Mouse (Mus musculus): ENCODE measurements around the gene Unc13b. TPM values are rescaled to one million over a fixed set of nuclear protein-coding genes. Genes with fewer than 3 reads are reported as not detected.

Unc13b gene
- polyA plus RNA-seq, 1 experiment: 0.54 TPM

DNA sequence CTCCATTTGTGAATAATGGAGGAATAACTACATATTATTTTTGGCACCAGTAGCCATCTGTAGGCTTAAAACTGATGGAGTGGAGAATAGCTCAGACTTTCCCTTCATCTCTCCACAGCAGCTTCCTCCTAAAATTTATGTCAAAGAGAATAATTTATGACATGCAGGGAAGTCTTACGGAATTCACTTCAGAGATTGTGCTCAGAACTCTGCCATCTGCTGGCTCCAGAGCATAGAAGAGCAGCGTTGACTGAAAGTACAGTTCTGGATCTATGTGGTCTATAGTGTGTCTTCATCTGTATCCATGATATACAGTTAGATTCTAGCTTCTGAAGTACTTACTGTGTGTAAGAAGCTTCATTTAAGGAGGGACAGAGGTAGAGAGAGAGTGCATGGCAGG lies 185.3 kb downstream of the Unc13b start:
- peaks cover 22% of the 10 kb centered on the region for H3K27me3 ChIP-seq (replicated peaks)
- no peaks in the 10 kb centered on the region for H3K4me1 ChIP-seq
- no peaks in the 10 kb centered on the region for H3K9me3 ChIP-seq
- H3K36me3 ChIP-seq (replicated peaks; ENCODE audit: low read length): no peaks in the 10 kb centered on the region
- no peak for TF ChIP-seq GATA1 (IDR thresholded peaks at IDR 0.05; ENCODE audit: borderline replicate concordance, low read length)
- TF ChIP-seq FLI1 (IDR thresholded peaks at IDR 0.05; ENCODE audit: low read length): no peak
- H3K4me3 ChIP-seq (replicated peaks): no peak overlapping the region

DNA sequence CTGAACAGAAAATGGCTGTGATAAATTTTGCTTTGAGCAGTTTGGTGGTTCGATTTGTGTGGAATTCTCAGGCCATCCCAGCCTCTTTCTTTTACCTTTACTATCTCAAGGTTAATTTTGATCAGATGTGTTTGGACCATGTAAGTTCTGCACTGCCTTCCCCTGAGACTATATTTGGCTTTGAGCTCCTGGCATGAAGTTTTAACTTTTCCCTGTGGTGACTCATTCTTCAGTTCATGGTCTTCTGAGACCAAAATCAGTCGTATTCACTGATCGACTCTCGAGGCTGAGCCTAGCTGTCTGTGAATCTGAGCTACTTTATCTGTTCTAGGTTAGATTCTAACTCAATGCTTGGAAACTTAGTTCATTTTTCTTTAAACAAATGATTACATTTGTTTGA lies 187.0 kb downstream of the Unc13b start:
- Histone ChIP-seq H3K9me3 (no peaks in the 10 kb centered on the region), H3K36me3 (replicated peaks; ENCODE audit: low read length) (no peaks in the 10 kb centered on the region)

GRCm38 (mm10) chr4:43248026-43248425 lies 189.3 kb downstream of the Unc13b start:
- TF ChIP-seq GATA1 (IDR thresholded peaks at IDR 0.05; ENCODE audit: borderline replicate concordance, low read length) (no peak), FLI1 (IDR thresholded peaks at IDR 0.05; ENCODE audit: low read length) (no peak)
- Histone ChIP-seq H3K4me1 (peaks cover 6% of the 10 kb centered on the region; the same call in 1 of the 2 replicates), H3K4me3 (replicated peaks) (no peak overlapping the region), H3K36me3 (replicated peaks; ENCODE audit: low read length) (no peaks in the 10 kb centered on the region), H3K27me3 (replicated peaks) (peaks cover 13% of the 10 kb centered on the region), H3K9me3 (no peaks in the 10 kb centered on the region)

More for the DNA sequence above, 187.0 kb downstream of the Unc13b start:
- TF ChIP-seq GATA1 (IDR thresholded peaks at IDR 0.05; ENCODE audit: borderline replicate concordance, low read length) (no peak), FLI1 (IDR thresholded peaks at IDR 0.05; ENCODE audit: low read length) (no peak)
- Histone ChIP-seq H3K4me1 (no peaks in the 10 kb centered on the region), H3K4me3 (replicated peaks) (no peak overlapping the region), H3K27me3 (replicated peaks) (peaks cover 21% of the 10 kb centered on the region)

GRCm38 (mm10) chr4:43248909-43249308 lies 190.2 kb downstream of the Unc13b start:
- no peaks in the 10 kb centered on the region for H3K36me3 ChIP-seq (replicated peaks; ENCODE audit: low read length)
- no peak overlapping the region for H3K4me3 ChIP-seq (replicated peaks)
- peaks cover 6% of the 10 kb centered on the region; the same call in 1 of the 2 replicates for H3K4me1 ChIP-seq
- H3K27me3 ChIP-seq (replicated peaks): peaks cover 14% of the 10 kb centered on the region
- no peaks in the 10 kb centered on the region for H3K9me3 ChIP-seq
- TF ChIP-seq FLI1 (IDR thresholded peaks at IDR 0.05; ENCODE audit: low read length) (no peak), GATA1 (IDR thresholded peaks at IDR 0.05; ENCODE audit: borderline replicate concordance, low read length) (no peak)

GRCm38 (mm10) chr4:43251269-43251668 lies 192.5 kb downstream of the Unc13b start:
- Histone ChIP-seq H3K4me1 (peaks cover 10% of the 10 kb centered on the region; the same call in 1 of the 2 replicates), H3K9me3 (no peaks in the 10 kb centered on the region), H3K27me3 (replicated peaks) (peaks cover 10% of the 10 kb centered on the region), H3K36me3 (replicated peaks; ENCODE audit: low read length) (no peaks in the 10 kb centered on the region), H3K4me3 (replicated peaks) (no peak overlapping the region)
- TF ChIP-seq GATA1 (IDR thresholded peaks at IDR 0.05; ENCODE audit: borderline replicate concordance, low read length): no peak
- no peak for TF ChIP-seq FLI1 (IDR thresholded peaks at IDR 0.05; ENCODE audit: low read length)

GRCm38 (mm10) chr4:43257040-43257439 lies 198.3 kb downstream of the Unc13b start:
- Histone ChIP-seq H3K36me3 (replicated peaks; ENCODE audit: low read length) (no peaks in the 10 kb centered on the region), H3K27me3 (replicated peaks) (peaks cover 21% of the 10 kb centered on the region), H3K9me3 (no peaks in the 10 kb centered on the region), H3K4me3 (replicated peaks) (no peak overlapping the region), H3K4me1 (peaks cover 19% of the 10 kb centered on the region)
- TF ChIP-seq FLI1 (IDR thresholded peaks at IDR 0.05; ENCODE audit: low read length) (no peak), GATA1 (IDR thresholded peaks at IDR 0.05; ENCODE audit: borderline replicate concordance, low read length) (no peak)

- Histone ChIP-seq H3K4me1 (peaks cover 24% of the 10 kb centered on the region), H3K27me3 (replicated peaks) (peaks cover 23% of the 10 kb centered on the region), H3K9me3 (no peaks in the 10 kb centered on the region), H3K36me3 (replicated peaks; ENCODE audit: low read length) (no peaks in the 10 kb centered on the region), H3K4me3 (replicated peaks) (no peak overlapping the region)
- TF ChIP-seq GATA1 (IDR thresholded peaks at IDR 0.05; ENCODE audit: borderline replicate concordance, low read length) (no peak), FLI1 (IDR thresholded peaks at IDR 0.05; ENCODE audit: low read length) (no peak)
These were observed 199.8 kb downstream of the Unc13b start for GRCm38 (mm10) chr4:43258556-43258955.

- peaks cover 27% of the 10 kb centered on the region for H3K27me3 ChIP-seq (replicated peaks)
- no peaks in the 10 kb centered on the region for H3K36me3 ChIP-seq (replicated peaks; ENCODE audit: low read length)
- peaks cover 26% of the 10 kb centered on the region for H3K4me1 ChIP-seq
- H3K9me3 ChIP-seq: no peaks in the 10 kb centered on the region
- TF ChIP-seq FLI1 (IDR thresholded peaks at IDR 0.05; ENCODE audit: low read length) (no peak), GATA1 (IDR thresholded peaks at IDR 0.05; ENCODE audit: borderline replicate concordance, low read length) (no peak)
- no peak overlapping the region for H3K4me3 ChIP-seq (replicated peaks)
These were observed 200.7 kb downstream of the Unc13b start for GRCm38 (mm10) chr4:43259435-43259834.

DNA sequence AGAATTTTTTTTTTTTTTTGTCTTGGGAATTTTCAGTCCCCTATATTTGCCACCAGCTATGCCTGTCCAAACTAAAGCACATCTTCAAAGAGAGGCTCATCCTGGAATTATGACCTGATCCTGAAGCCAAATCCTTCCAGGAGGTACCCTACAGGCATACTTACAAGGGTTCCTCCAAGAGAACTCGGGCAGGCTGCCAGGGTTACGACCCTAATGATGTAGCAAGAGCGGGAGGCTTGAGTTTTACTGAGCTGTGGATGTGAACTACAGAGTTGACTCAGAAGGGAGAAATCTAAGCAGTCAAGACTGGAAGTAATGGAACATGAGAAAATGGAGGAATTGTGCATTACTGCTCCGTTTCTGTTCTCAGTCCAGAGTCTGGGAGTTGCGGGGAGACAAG lies 201.3 kb downstream of the Unc13b start:
- H3K27me3 ChIP-seq (replicated peaks): peaks cover 29% of the 10 kb centered on the region
- no peak overlapping the region for H3K4me3 ChIP-seq (replicated peaks)
- no peaks in the 10 kb centered on the region for H3K9me3 ChIP-seq
- no peaks in the 10 kb centered on the region for H3K36me3 ChIP-seq (replicated peaks; ENCODE audit: low read length)
- TF ChIP-seq FLI1 (IDR thresholded peaks at IDR 0.05; ENCODE audit: low read length) (no peak), GATA1 (IDR thresholded peaks at IDR 0.05; ENCODE audit: borderline replicate concordance, low read length) (no peak)
- H3K4me1 ChIP-seq: peaks cover 26% of the 10 kb centered on the region

DNA sequence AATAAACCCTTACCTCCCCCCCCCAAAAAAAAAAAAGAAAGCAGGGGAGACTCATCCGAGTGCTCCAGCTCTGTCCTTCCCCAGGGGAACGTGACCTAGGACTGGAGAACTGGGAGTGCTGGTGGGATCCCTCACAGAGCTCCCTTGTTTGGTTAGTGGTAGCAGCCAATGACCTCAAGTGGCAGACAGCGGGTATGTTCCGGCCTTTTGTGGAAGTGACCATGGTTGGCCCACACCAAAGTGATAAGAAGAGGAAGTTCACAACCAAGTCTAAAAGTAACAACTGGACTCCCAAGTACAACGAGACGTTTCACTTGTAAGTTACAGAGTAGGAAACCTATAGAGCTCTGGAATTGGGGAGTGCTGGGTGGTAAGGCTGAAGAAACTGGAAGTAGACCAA lies 204.1 kb downstream of the Unc13b start:
- peaks cover 33% of the 10 kb centered on the region for H3K4me1 ChIP-seq
- peaks cover 29% of the 10 kb centered on the region for H3K27me3 ChIP-seq (replicated peaks)
- no peak overlapping the region for H3K4me3 ChIP-seq (replicated peaks)
- TF ChIP-seq FLI1 (IDR thresholded peaks at IDR 0.05; ENCODE audit: low read length) (no peak), GATA1 (IDR thresholded peaks at IDR 0.05; ENCODE audit: borderline replicate concordance, low read length) (no peak)
- no peaks in the 10 kb centered on the region for H3K9me3 ChIP-seq
- H3K36me3 ChIP-seq (replicated peaks; ENCODE audit: low read length): no peaks in the 10 kb centered on the region

GRCm38 (mm10) chr4:43266146-43266545 lies 207.4 kb downstream of the Unc13b start:
- Histone ChIP-seq H3K27me3 (replicated peaks) (peaks cover 10% of the 10 kb centered on the region), H3K9me3 (no peaks in the 10 kb centered on the region), H3K36me3 (replicated peaks; ENCODE audit: low read length) (no peaks in the 10 kb centered on the region), H3K4me3 (replicated peaks) (no peak overlapping the region), H3K4me1 (peaks cover 25% of the 10 kb centered on the region)
- TF ChIP-seq FLI1 (IDR thresholded peaks at IDR 0.05; ENCODE audit: low read length): no peak
- TF ChIP-seq GATA1 (IDR thresholded peaks at IDR 0.05; ENCODE audit: borderline replicate concordance, low read length): no peak
